Mouse (Mus musculus) embryonic facial prominence, embryonic 15.5 days (tissue): Measurements from ENCODE around the gene Stxbp5l. TPM values are rescaled to one million over a fixed set of nuclear protein-coding genes. Genes with fewer than 3 reads are reported as not detected.
"Not testable (repeated sequence)": the region's sequence is repeated elsewhere in the genome, so short reads cannot be mapped to it uniquely, and the experiment has no call there.

Experiments
- ATAC-seq: fragments of 200-750 bp; cut with Nextera tagmentation; 2 replicates; pipeline ENCODE4 v1.8.0; 2017; ENCODE audit warnings: low read depth, moderate TSS enrichment; ENCODE audit not compliant: insufficient number of reproducible peaks, low FRiP score, low TSS enrichment
- H3K27ac ChIP-seq: fragments of 300-500 bp; sonication (generic); replicated peaks from 2 replicates; pipeline ENCODE4 v1.5.1; 2015; ENCODE audit warnings: mild to moderate bottlenecking, inconsistent platforms
- H3K27me3 ChIP-seq: fragments of 300-500 bp; sonication (generic); 2 replicates; pipeline ENCODE4 v1.6.1; 2015; ENCODE audit warnings: inconsistent platforms
- H3K36me3 ChIP-seq: fragments of 300-500 bp; sonication (generic); 2 replicates; pipeline ENCODE4 v1.6.1; 2015; ENCODE audit warnings: mild to moderate bottlenecking, inconsistent platforms
- H3K4me1 ChIP-seq: fragments of 300-500 bp; sonication (generic); 2 replicates; pipeline ENCODE4 v1.6.1; 2015; ENCODE audit warnings: inconsistent platforms
- H3K4me2 ChIP-seq: fragments of 300-500 bp; sonication (generic); replicated peaks from 2 replicates; pipeline ENCODE4 v1.6.1; 2015; ENCODE audit warnings: mild to moderate bottlenecking, inconsistent platforms
- H3K4me3 ChIP-seq: fragments of 300-500 bp; sonication (generic); replicated peaks from 2 replicates; pipeline ENCODE4 v1.5.1; 2015; ENCODE audit warnings: mild to moderate bottlenecking, inconsistent platforms
- H3K9ac ChIP-seq: fragments of 300-500 bp; sonication (generic); 2 replicates; pipeline ENCODE4 v1.6.1; 2015; ENCODE audit warnings: inconsistent platforms
- H3K9me3 ChIP-seq: fragments of 300-500 bp; sonication (generic); replicated peaks from 2 replicates; pipeline ENCODE4 v1.6.1; 2016; ENCODE audit warnings: inconsistent platforms
- WGBS: fragments of 180-500 bp; shearing (Covaris S2); methylation state at CpG from one replicate; pipeline ENCODE4 v1.1.7; 2015; 5-methylcytosine and 5-hydroxymethylcytosine counted together
- polyA plus RNA-seq: library from polyadenylated mRNA; unstranded; fragments of >200 nt; fragmentation: Nextera tagmentation; extraction: Ambion mirVana; gene quantifications from 2 replicates; pipeline ENCODE4 v1.2.1, GENCODE M21; 2015

Stxbp5l gene
- polyA plus RNA-seq, 1 experiment from 2014 or later, result 0.94 TPM

DNA sequence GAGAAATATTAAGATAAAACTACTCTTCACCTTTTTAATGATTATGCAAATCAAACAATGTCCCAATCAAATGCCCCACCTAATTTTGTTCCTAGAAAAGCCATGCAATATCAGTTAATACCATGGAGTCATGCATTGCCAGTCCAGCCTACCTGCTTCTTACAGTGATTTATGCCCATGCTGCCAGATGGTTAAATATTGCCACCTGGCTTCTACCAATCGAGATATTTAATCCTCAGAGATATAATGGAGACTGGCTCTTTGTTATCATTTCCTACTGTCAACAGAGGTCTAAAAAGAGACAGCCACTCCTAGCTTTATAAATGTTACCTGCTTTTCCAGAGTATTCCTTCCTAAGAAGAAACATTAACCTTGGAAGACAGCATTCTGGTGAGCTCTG lies 104.6 kb downstream of the Stxbp5l start:
- WGBS, result 70% methylated on average over 1 of the region's 1 CpGs
- Histone ChIP-seq H3K9ac (no peak overlapping the region), H3K36me3 (no peaks in the 10 kb centered on the region), H3K4me3 (no peak overlapping the region), H3K27ac (no peak overlapping the region), H3K4me1 (no peaks in the 10 kb centered on the region), H3K9me3 (no peaks in the 10 kb centered on the region), H3K27me3 (no peaks in the 10 kb centered on the region), H3K4me2 (no peak overlapping the region)
- ATAC-seq, result no peak

- Histone ChIP-seq H3K4me1 (no peaks in the 10 kb centered on the region), H3K4me2 (no peak overlapping the region), H3K27ac (no peak overlapping the region), H3K4me3 (no peak overlapping the region), H3K36me3 (no peaks in the 10 kb centered on the region), H3K9ac (no peak overlapping the region), H3K27me3 (no peaks in the 10 kb centered on the region), H3K9me3 (no peaks in the 10 kb centered on the region)
- ATAC-seq, result no peak
These were observed 111.1 kb downstream of the Stxbp5l start for GRCm38 (mm10) chr16:37273681-37274080.

DNA sequence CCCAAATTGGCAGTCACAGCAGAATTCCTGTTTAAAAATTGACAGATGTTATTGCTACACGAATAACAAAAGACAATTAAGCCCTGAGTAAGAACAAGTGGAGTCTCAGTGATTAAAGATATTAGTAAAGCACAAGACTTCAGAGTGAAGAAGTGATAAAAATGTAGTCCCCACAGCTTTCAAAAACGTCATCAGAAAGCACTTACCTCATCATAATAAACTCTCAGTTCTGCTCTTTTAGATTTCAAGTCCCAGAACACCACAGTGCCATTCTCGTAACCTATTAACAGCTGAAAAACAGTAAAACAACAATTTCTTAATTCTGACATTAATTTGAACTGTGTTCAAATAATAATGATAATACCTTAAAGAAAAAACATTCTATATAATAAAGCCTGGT lies 123.1 kb downstream of the Stxbp5l start:
- WGBS, result 58% methylated on average over 3 of the region's 3 CpGs
- Histone ChIP-seq H3K9me3 (no peaks in the 10 kb centered on the region), H3K27ac (no peak overlapping the region), H3K4me2 (no peak overlapping the region), H3K27me3 (no peaks in the 10 kb centered on the region), H3K4me1 (no peaks in the 10 kb centered on the region), H3K36me3 (no peaks in the 10 kb centered on the region), H3K9ac (no peak overlapping the region), H3K4me3 (no peak overlapping the region)
- no peak for ATAC-seq

DNA sequence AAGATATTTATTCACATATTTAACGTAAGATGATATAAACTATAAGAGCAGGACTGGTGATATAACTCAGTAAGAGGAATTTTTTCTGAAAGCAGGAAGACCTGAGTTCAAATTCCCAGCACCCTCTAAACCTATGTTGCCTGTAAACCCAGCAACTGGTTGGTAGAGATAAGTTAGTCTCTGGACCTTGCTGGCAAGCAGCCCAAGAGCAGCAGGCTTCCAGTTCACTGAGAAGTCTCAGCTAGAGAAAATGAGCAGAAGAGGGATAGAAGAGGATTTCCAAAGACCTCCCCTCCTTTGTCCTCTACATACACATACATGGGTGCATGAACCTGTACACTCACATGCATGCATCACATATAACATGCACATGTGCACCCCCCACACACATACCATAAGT lies 165.6 kb downstream of the Stxbp5l start:
- H3K4me3 ChIP-seq, result no peak overlapping the region
- ATAC-seq, result no peak
- no peak overlapping the region for H3K4me2 ChIP-seq
- H3K27me3 ChIP-seq, result no peaks in the 10 kb centered on the region
- H3K27ac ChIP-seq, result no peak overlapping the region
- H3K9ac ChIP-seq, result no peak overlapping the region
- H3K36me3 ChIP-seq, result no peaks in the 10 kb centered on the region
- H3K9me3 ChIP-seq, result no peaks in the 10 kb centered on the region
- H3K4me1 ChIP-seq, result no peaks in the 10 kb centered on the region
- WGBS, result 84% methylated on average over 1 of the region's 1 CpGs

DNA sequence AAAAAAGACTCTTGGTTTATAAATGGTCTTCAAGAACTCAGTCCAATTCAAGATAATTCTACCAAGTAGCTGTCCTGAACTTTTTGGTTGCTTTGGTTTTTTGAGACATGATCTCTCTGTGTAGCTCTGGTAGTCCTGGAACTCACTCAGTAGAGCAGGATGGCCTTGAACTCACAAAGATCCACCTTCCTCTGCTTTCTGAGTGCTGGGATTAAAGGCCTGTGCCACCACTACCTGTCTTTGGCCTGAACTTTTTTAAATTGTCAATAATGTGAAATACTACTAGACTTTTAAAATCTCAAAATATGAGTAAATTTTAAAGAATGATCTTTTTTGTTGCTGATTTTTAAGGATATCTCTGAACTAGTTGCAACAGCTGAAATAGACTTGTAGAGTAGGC lies 176.0 kb downstream of the Stxbp5l start:
- no peaks in the 10 kb centered on the region for H3K36me3 ChIP-seq
- H3K9me3 ChIP-seq, result no peaks in the 10 kb centered on the region
- H3K4me1 ChIP-seq, result no peaks in the 10 kb centered on the region
- no peak overlapping the region for H3K9ac ChIP-seq
- H3K4me2 ChIP-seq, result no peak overlapping the region
- H3K27me3 ChIP-seq, result no peaks in the 10 kb centered on the region
- no peak overlapping the region for H3K4me3 ChIP-seq
- no peak overlapping the region for H3K27ac ChIP-seq
- ATAC-seq, result no peak

DNA sequence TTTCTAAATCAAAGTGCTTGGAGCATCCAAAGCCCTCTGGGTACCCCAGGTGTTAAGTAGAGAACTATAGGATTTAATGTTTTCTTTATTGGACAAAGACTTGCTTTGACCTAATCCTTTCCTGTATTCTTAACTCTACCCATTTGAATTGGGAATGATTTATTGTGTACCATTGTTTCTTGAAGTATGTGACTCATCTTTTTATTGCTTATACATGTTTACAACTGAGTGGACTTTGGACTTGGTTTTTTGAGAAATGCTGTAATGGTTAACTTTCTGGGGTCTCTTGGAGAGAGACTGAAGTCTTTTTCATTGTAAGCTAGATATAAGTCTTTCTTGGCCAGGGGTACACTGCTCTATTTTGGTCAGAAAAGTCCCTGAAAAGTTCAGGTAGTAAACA lies 190.6 kb downstream of the Stxbp5l start:
- no peaks in the 10 kb centered on the region for H3K9me3 ChIP-seq
- no peak overlapping the region for H3K4me3 ChIP-seq
- H3K27ac ChIP-seq, result no peak overlapping the region
- no peaks in the 10 kb centered on the region for H3K36me3 ChIP-seq
- no peak overlapping the region for H3K9ac ChIP-seq
- no peak overlapping the region for H3K4me2 ChIP-seq
- H3K27me3 ChIP-seq, result no peaks in the 10 kb centered on the region
- no peak for ATAC-seq
- no peaks in the 10 kb centered on the region for H3K4me1 ChIP-seq

DNA sequence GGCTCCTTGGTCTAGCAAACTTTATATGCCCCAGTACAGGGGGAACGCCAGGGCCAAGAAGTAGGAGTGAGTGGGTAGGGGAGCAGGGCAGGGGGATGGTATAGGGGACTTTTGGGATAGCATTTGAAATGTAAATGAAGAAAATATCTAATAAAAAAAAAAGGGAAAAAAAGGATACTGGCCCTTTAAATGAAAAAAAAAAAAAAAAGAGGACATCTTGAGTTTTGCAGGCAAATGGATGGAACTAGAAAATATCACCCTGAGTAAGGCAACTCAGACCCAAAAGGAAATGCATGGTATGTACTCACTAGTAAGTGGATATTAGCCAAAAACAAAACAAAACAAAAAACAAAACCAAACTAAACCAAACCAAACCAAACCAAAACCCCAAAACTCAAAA lies 259.6 kb downstream of the Stxbp5l start:
- not testable (repeated sequence) for ATAC-seq, H3K4me3 ChIP-seq, H3K27ac ChIP-seq, H3K27me3 ChIP-seq, H3K9ac ChIP-seq, H3K9me3 ChIP-seq, H3K36me3 ChIP-seq, H3K4me1 ChIP-seq, H3K4me2 ChIP-seq
- 78% methylated on average over 1 of the region's 1 CpGs for WGBS

- 25% methylated on average over 3 of the region's 3 CpGs for WGBS
- Histone ChIP-seq H3K4me1 (no peaks in the 10 kb centered on the region), H3K36me3 (no peaks in the 10 kb centered on the region), H3K9me3 (no peaks in the 10 kb centered on the region), H3K4me2 (no peak overlapping the region), H3K27me3 (no peaks in the 10 kb centered on the region), H3K27ac (no peak overlapping the region), H3K4me3 (no peak overlapping the region), H3K9ac (no peak overlapping the region)
- no peak for ATAC-seq
These were observed 275.5 kb downstream of the Stxbp5l start for GRCm38 (mm10) chr16:37109285-37109684.

DNA sequence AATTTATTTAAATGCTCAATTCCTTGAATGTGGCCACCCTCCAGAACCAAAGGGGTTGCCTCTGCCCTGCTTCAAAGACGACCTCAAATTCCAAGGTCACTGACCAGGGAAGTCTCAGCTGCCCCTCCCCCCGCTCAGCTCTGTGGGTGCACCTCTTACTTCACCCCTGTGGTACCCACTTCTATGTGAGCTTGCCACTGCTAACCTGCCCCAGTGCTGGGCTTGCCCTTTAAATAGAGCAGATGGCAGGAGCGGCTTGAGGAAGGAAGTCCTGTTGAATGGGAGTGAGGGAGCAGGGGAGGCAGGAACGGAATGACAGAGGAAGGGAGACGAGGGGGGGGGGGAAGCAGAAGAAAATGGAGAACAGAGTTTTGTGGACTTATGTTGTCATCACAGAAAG lies 276.0 kb downstream of the Stxbp5l start:
- Histone ChIP-seq H3K27me3 (no peaks in the 10 kb centered on the region), H3K27ac (no peak overlapping the region), H3K4me2 (no peak overlapping the region), H3K9me3 (no peaks in the 10 kb centered on the region), H3K4me3 (no peak overlapping the region), H3K36me3 (no peaks in the 10 kb centered on the region), H3K9ac (no peak overlapping the region), H3K4me1 (no peaks in the 10 kb centered on the region)
- WGBS, result 27% methylated on average over 5 of the region's 5 CpGs
- no peak for ATAC-seq

DNA sequence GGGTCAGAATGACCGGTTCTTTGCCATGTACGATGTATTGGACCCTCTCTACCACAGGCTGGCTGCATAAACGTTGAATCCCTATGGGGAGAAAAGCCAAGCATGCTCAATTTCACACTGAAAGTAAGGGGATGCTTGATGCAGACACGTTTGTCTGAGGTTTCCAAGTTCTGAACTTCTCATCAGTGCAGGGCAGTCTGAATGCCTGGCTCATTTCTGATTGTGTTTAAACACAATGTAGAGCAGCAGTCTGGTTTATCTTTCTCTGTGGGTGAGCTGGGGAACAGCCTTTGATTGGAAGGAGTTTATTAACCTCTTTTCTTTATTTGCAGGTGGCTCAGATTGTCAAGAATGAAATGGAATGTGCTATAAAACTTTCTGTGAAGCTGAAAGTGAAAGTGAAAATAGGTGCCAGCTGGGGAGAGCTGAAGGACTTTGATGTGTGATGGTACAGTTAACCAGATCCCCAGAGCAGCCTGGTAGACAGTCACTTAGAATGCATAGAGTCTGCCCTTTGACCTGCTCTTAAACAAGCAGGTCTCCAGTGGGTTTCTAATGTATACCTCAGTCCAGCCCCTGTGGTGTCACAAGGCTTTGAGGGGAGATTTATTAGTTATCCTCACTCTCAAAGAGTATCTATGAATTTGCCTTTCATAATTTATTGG lies 290.5 kb downstream of the Stxbp5l start:
- Histone ChIP-seq H3K9me3 (no peaks in the 10 kb centered on the region), H3K36me3 (no peaks in the 10 kb centered on the region), H3K4me3 (no peak overlapping the region), H3K9ac (no peak overlapping the region), H3K27ac (no peak overlapping the region), H3K4me1 (no peaks in the 10 kb centered on the region), H3K4me2 (no peak overlapping the region), H3K27me3 (no peaks in the 10 kb centered on the region)
- no peak for ATAC-seq
- WGBS, result 83% methylated on average over 4 of the region's 4 CpGs

GRCm38 (mm10) chr16:37089648-37090047 lies 295.1 kb downstream of the Stxbp5l start:
- Histone ChIP-seq H3K4me2 (no peak overlapping the region), H3K9me3 (no peaks in the 10 kb centered on the region), H3K36me3 (peaks cover 10% of the 10 kb centered on the region; the same call in 1 of the 2 replicates), H3K27me3 (no peaks in the 10 kb centered on the region), H3K27ac (no peak overlapping the region), H3K4me3 (no peak overlapping the region), H3K4me1 (no peaks in the 10 kb centered on the region), H3K9ac (no peak overlapping the region)
- no peak for ATAC-seq
- 72% methylated on average over 1 of the region's 1 CpGs for WGBS

GRCm38 (mm10) chr16:37072354-37072753 lies 312.4 kb downstream of the Stxbp5l start:
- no peaks in the 10 kb centered on the region for H3K4me1 ChIP-seq
- H3K4me2 ChIP-seq, result no peak overlapping the region
- H3K36me3 ChIP-seq, result no peaks in the 10 kb centered on the region
- 87% methylated on average over 5 of the region's 5 CpGs for WGBS
- no peak overlapping the region for H3K9ac ChIP-seq
- no peak overlapping the region for H3K27ac ChIP-seq
- no peaks in the 10 kb centered on the region for H3K27me3 ChIP-seq
- H3K9me3 ChIP-seq, result no peaks in the 10 kb centered on the region
- no peak for ATAC-seq
- H3K4me3 ChIP-seq, result no peak overlapping the region
